Mouse (Mus musculus): ENCODE data around the gene Sf3a3.
A peak's percentile ranks its signal among the peaks of the same experiment; 100 is the strongest.

Gene Sf3a3

DNA sequence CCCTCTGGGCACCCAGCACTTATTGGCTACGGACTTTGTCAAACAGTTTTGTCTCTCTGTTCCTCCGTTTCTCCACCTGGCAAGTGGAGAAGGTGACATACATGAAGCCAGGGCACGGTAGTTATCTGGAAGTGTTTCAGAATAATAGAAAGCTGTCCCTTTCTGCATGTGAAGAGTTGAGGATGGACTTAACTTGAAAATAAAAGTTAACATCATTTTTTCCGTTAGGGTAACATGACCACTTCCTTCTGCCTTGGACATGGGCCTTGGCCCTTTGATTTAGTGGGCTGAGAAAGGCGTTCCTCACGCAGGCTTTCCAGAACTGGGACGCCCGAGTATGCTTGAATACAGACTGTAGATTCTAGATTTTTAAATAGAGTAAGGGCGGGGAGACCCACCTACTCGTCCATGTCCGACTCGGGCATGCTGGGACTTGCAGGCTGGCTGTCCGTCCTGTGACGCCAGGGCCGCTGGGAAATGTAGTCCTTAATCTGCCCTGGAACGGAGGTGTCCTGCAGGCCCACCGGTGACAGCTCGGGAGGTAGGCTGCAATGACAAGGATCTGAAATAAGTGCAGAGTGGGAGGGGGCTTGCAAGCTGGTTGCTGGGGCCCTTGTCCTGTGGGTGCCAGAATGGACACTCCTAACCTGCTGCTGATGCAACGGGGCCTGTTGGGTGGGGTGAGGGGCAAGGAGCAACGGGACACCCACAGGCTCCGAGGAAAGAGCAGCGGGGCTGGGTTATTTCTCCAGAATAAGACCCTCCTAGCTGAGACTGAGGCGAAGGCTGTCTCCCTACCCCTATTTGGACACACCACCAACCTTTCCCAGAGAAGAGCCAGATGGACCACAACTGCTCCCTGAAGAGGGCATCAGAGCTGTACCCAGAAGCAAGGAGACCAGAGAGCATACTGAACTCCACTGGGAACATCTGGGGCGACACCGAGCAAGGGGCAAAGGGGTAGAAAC lies 27.1 kb downstream of the Sf3a3 start, which contains the start of gene Inpp5b:
Gene Inpp5b, plus strand, starts transcription at position 475 of the 968 bp plus-strand sequence.
- peak; percentile 81 to 82 for DNase-seq

DNA sequence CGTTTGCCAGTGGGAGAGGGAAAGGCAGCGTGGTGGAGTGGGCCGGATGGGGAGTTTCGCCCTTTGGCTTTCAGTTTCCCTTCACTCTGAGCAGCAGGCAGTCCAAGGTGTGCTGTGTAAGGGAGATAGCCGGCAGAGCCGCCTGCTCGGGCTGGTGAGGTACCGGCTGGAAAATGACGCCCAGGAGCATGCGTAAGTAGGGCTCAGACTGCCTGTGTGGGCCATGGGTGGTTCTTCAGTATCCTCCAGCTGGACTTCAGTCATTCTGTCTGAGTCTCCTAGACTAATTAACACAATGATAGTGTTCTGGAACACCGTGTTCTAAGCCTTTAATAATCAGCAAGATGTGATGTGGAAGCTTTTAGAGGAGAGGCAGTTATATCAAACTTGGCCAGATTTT lies 28.3 kb downstream of the Sf3a3 start:
- no peak for DNase-seq

DNA sequence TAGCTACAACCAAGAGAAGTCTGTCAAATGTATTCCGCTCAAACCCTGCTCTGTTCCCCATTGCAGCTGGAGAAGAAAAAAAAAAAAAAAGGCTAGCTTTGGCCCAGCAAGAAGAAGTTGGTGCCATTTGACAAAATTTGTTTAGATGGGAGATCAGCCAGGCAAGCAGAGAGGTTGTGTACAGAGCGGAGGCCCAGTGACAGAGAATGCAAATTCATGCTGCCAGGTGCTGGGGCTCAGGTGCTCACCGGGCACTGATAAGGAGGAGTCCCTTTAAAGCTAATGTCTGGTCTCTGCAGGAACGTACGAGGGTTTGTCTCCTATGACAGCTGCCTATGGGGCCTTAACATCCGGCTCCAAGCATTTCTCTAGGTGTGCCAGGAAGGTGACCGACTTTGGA lies 32.0 kb downstream of the Sf3a3 start:
- no peak for DNase-seq

DNA sequence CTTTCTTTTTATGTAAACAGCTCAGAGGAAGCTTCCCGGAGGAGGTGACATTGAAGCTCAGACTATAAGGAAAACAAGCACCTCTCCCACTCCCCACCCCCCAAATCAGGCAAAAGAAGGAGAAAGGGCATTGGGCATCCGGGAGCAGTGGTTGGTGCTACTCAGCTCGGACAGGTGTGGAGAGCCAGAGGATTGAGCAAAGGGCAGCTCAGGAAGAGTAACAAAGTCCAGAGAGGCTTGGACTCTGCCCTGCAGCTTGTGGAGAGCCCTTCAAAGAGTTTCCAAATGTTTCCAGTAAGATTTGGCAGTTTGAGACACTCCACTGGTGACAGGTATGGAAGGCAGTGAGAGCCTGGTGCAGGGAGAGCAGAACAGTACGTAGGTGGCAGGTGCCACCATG lies 33.3 kb downstream of the Sf3a3 start:
- no peak for DNase-seq

DNA sequence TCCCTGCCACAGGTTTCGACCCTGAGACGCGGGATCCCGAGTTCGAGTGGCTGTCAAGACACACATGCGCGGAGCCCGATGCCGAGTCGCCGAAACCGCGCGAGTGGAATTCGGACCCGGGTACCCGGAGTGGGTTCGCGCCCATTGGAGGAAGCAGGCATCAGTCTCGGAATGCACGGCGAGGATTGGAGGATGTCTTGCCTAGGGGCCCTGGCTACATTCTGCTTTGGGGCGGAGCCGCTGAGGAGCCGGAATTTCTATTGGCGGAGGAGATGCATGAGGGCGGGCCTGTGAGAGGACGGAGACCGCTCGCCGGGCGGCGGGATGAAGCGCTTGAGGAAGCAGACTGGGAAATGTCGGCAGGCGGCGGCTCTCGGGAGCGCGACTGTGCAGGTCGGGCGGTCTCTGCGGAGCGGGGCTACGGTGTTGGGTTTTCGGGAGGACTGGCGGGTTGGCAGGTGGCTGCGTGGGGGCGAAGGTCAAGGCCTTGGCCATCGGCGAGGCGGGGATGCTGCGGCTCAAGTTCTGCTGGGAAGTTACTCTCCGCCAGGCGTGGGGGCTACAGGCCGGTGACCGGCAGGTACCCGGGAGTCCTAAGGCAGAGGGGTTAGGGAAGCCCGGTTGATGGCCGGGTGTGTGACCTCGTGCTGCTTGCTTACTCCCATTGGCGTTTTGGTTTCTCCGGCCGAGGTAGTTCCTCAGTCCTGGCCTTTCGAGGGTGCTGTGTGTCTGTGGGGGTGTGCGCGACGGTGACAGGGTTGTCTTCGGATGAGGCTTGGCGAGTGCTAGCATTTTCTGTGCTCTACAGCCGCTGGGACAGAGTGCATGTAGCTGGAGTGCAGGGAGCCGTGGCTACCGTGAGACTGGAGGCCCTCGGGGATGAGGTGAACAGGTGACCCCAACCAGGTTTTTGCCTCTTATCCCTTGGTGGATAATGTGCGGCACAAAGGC lies 37.0 kb downstream of the Sf3a3 start:
- peak; percentile 98 to 99 for DNase-seq

DNA sequence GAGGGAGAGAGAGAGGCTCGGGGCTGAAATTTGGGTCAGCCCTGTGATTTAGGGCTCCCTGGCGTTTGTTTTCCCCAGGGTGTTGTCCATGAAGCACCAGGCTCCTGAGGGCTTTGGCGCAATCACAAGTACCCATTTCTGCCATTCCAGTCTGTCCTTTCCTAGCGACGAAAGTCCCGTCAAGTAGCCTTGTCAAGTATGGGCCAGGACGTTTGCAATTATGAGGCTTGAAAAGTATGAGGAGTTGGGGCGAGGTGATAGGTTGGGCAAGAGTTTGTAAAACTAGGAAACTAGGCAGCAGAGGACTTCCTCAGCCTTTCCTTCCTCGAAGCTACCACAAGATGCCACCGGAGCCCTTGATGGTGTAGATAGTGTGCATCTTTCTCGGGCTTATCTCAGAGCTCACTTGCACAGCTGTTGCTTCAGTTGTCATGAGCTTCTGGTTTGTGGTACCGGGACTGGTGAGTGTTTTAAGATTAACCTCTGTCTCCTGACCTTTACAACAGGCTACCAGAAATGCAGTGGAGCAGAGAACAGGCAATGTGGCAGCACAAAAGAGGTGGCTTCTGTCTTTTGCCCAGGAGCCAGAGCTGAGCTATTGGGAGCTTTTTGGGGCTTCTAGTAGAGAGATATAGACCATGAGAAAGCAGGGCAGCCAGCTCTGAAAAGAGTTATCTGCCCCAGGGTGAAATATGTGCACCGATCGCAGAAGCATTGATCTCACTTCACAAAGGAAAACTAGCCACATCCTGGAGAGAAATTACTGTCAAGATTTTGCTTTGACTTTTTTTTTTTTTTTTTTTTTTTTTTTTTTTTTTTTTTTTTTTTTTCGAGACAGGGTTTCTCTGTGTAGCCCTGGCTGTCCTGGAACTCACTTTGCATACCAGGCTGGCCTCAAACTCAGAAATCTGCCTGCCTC lies 38.0 kb downstream of the Sf3a3 start:
- peak; percentile 68 to 78 for DNase-seq

DNA sequence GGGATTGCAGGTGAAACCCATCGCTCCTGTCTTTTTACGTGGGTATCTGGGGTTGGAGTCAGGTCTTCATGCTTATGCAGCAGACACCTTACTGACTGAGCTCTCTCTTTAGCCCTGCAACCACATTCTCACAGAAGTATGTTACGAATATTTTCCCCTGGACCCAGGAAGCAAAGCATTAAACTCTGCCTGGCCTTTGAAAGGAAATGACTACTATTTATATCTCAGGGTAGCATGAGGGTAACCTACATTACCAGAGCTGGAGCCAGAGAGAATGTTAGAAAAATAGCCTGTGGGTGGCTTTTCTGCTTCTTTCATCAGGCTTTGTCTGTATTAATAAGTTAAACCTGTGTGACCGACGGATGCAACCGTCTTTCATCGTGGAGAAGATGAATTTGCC lies 41.0 kb downstream of the Sf3a3 start:
- no peak for DNase-seq

DNA sequence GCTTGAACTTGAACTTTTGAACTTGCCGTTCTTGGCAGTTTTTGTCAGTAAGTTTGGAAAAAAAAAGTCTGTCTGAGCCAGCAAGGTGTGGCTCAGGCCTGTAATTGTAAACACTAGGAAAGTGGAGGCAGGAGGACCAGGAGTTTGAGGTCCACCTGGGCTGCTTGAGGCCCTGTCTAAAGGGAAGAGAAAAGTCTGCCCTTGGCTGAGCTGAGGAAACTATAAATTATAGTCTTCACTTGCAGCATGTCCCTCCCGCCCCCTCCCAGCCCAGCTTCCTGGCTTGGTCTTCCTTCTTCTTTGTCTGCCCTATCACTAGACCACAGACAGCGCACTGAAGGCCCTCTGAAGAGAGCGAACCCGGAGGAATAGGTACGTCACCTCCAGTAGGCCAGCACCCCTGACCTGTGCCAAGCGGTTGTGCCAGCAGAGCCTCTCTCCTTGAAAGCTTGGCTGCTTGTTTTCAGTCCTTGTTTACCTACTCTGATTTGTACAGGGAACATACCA lies 44.8 kb downstream of the Sf3a3 start:
- peak; percentile 22 to 45 for DNase-seq

DNA sequence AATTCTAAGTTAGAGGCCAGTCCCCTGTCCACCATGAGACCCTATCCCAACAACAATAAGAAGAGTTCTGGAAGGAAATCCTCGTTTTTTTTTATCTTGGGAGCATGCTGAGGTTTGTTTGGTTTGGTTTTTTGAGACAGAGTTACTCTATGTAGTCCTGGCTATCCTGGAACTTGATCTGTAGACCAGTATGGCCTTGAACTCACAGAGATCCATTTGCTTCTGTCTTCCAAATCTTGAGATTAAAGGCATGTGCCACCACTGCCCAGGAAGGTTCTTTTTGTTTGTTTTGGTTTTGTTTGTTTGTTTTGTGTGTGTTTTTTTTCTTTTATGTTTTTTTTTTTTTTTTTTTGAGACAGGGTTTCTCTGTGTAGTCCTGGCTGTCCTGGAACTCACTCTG lies 46.6 kb downstream of the Sf3a3 start:
- no peak for DNase-seq

DNA sequence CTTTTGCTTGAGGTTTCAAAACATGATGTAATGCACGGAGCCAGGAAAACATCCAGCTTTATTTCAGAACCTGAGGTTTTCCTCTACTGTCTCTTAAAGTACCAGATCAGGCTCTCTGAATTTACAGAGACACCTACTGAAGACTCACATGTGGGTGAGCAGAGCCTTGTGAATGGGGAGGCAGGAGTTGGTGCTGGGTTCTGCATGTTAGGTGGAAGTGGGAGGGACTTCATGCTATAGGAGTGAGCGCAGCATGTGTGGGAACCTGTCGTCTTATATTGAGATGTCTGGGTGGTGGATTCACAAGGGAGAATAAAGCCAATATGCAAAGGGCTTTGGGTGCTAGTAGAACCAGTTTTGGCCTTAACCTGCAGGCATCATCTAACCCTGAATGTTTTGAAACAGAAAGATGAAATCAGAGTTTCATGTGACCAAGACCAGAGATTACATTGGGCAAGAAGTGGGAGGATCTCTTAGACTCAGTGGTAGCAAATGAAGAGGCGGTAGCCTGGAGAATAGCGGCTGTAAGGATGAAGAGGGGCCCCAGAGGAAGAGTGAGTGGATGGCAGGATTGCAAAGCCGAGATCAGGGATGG lies 48.4 kb downstream of the Sf3a3 start:
- no peak for DNase-seq

DNA sequence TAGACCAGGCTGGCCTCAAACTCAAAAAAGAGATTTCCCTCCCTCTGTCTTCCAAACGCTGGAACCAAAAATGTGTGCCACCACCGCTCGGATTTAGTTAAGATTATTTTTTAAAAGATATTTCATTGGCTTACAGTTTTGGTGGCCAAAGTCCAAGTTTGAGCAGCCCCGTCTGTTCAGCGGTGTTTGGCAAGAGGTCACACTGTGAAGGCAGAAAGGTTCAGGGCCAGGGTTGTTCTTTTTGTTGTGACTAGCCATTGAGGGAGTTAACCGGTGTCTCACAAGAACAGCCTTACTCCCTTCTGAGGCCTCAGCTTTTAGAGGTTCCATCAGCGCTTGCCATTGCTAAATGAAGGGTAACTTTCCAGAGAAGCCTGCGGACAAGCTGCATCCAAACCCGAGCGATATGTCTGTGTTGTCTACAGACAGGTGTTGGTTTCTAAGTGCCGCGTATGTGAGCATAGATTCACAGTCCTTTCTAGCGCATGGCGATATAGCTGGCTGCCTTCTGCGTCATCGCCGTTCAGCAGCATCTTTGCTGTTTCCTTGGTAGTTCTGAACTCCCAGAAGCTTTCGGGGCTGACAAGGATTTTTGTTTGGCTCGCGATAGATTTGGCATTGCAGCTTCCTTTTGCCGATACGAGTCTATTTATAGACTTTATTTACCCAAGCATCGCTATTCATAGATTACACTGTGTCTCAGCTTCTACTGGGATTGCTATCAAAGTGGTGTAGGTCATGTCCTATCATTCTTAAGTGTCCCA lies 51.4 kb downstream of the Sf3a3 start:
- DNase-seq: no peak

DNA sequence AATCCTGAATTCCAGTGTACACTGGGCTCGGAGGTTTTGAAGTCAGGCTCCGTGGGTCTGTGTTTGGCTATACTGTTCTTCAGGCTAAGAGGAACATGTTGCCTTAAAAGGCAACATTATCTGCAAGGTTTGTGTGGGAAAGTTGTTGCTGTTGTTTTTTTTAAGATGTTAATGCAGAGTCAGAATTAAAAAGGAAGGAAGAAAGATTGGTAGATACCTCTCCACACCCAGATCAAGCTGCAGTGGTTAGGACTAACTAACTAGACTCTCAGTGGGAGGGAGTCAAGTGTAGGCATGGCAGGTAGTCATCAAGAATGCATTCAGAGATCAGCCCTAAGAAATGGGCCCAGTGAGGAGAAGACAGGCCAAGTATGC lies 52.0 kb downstream of the Sf3a3 start:
- DNase-seq: no peak

DNA sequence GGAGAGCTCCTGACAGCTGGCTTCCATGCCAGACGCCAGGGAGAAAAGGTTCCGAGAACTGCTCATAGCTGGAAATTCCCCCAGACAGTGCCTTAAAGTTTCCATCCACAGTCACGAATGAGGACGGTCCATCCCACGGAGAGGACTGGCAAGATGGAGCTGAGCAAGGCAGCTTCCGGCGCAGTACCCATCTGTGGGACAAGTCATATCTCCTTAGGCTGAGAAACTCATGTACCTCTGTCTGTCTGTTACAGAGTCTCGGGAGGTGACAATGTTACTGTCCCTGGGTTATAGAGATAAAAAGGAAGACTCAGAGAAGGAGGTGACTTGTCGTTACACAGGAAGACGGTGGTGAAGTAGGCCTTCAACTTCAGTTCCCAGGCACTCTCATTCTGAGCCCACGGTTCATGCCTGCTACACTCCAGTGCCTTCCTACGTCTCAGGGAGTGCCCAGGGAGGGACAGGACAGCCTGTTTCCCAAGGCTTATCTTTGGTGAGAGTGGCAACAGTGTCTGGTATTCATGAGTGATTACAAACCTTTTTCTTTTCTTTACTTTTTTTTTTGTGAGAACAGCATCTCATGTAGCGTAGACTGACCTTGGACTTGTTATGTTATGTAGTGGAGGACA lies 54.5 kb downstream of the Sf3a3 start:
- DNase-seq: no peak

DNA sequence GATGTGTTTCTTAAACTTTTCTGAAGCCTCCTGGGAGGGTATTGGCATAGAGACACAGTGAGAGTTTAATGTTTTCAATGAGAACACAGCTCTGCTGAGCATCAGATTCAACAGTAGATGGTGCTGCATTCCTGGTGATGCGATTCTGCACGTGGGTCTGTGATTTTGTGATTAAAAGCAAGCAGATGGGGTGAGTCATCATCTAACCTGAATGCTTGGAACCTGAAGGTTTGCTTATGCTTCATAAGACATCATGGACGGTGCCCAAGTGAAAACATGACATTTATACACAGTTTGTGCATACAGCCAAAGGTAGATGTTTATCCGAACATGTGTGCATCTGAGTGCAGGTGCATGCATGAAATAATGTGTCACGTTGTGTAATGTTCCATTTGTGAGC lies 56.0 kb downstream of the Sf3a3 start:
- DNase-seq: no peak

DNA sequence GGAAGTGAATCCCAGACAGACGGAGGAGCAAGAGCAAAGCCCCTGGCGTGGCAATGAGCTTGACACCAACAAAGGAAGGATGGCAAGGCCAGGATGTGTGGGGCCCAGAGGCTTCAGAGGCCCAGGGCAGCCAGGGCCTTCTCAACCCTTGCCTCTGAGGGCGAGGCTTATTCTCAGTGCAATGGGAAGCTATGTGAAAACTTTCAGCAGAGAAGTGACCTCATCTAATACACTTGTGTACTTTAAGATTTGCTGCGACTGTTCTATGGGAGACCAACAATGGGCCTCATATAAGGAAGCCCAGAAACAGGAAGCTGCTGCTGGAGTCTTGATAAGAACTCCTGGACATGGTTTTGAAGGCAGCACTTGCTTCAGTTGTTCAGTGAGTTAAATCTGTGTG lies 57.5 kb downstream of the Sf3a3 start:
- DNase-seq: peak; percentile 57 to 72

DNA sequence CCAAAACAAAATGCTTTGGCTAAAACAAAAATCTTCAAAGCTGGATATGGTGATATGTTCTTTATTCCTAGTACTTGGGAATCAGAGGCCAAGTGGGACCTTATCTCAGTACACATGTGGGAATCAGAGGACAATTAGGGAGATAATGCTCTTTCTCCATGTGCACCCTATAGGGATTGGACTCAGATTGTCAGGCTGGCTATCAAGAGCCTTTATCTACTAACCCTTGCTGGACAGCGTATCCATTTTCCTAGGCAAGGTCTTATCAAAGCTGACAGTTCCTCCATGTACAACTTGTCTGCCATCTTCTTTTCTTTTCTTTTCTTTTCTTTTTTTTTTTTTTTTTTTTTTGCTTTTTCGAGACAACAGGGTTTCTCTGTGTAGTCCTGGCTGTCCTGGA lies 58.9 kb downstream of the Sf3a3 start:
- DNase-seq: no peak

DNA sequence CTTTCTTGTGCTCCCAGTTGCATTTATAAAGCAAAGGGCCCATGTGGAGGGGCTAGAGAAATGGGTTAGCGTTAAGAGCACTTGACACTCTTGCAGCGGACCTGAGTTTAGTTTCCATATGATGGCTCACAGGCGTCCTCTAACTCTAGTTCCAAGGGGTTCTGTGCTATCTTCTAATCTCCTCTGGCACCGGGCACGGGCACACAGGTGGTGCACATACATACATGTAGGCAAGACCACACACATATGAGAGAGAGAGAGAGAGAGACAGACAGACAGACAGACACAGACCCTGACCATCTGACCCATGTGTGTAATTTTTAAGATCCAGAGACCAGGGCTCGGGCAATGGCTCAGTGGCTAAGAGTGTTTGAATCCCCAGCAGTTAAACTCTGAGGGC lies 59.4 kb downstream of the Sf3a3 start:
- no peak for DNase-seq

DNA sequence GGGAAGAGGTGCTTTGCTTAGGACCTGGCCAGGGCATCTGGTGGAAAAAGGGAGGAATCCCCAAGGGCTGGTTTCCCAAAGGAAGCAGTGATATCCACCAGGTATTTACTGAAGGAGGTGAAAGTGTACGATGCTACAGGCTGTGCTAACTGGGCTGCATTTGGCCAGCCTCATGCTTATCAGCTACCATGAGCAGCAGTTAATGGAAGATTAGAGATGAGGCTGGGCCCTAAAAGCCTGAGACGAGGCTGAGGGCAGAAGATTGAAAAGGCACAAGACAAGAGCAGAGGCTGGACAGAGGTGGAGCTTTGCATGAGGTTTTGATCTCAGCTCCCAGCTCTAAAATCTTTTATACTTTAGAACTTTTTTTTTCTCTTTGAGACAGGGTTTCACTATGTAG lies 59.9 kb downstream of the Sf3a3 start:
- DNase-seq: no peak

DNA sequence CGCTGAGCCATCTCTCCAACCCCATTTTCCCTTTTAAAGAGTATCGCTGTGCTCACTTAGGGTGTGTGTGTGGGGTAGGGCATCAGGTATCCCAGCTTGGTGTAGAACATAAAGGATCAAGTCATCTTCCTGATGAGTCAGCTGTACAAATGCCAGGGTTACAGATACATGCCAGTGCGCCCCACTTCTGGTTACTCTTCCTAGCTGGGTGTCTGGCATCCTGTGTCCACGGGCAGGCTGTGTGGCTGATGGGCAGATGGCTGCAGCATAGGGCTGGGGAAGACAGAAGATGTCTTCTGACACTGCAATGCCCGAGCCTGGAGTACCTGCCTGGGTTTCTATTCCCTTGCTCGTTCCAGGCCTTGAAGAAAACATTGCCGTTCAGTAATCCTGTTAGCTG lies 66.8 kb downstream of the Sf3a3 start:
- no peak for DNase-seq

All from lung, postnatal 4 days (tissue).